Comparison of ENCODE assay signal across 7 mouse cellular contexts in genomic region chr15:63360402-63360801, GRCm38 (mm10).
DNase-seq lines count a peak whose midpoint lies in the region; ATAC-seq lines count a peak whose summit lies in the region.

No protein-coding gene starts in this region.

- H3K4me3 ChIP-seq in limb, embryonic 13.5 days, result no peak overlapping the region
- no peak overlapping the region for H3K4me3 ChIP-seq in limb, embryonic 10.5 days
- no peak overlapping the region for H3K4me3 ChIP-seq in stomach, embryonic 16.5 days (replicated peaks; ENCODE audit: low read length)
- H3K4me3 ChIP-seq in hindbrain, embryonic 14.5 days (replicated peaks; ENCODE audit: low read length), result no peak overlapping the region

- WGBS in limb, embryonic 13.5 days, result 37% methylated on average over 7 of the region's 7 CpGs
- WGBS in limb, embryonic 10.5 days, result 86% methylated on average over 7 of the region's 7 CpGs
- WGBS in stomach, embryonic 16.5 days, result 57% methylated on average over 7 of the region's 7 CpGs
- 81% methylated on average over 7 of the region's 7 CpGs for WGBS in hindbrain, embryonic 14.5 days

- H3K4me2 ChIP-seq in limb, embryonic 13.5 days (replicated peaks), result no peak overlapping the region
- no peak overlapping the region for H3K4me2 ChIP-seq in stomach, embryonic 16.5 days (ENCODE audit: low read depth, low read length)
- H3K4me2 ChIP-seq in hindbrain, embryonic 14.5 days (replicated peaks), result no peak overlapping the region

- DNase-seq in limb, embryonic 10.5 days (ENCODE audit: low spot score), result no peak
- peak; percentile 56 for DNase-seq in gastrocnemius, adult 18-20 months (ENCODE audit: low spot score)
- peak; percentile 5 to 9 for DNase-seq in layer of hippocampus, adult 8-10 months (ENCODE audit: low spot score in 2 of 2)
- no peak for DNase-seq in thymus, postnatal 14 days
- DNase-seq in hindbrain, embryonic 14.5 days (ENCODE audit: low spot score), result no peak

- no peaks in the 10 kb centered on the region for H3K27me3 ChIP-seq in limb, embryonic 13.5 days
- H3K27me3 ChIP-seq in limb, embryonic 10.5 days (ENCODE audit: low read depth, poor library complexity, severe bottlenecking), result no peaks in the 10 kb centered on the region
- no peaks in the 10 kb centered on the region for H3K27me3 ChIP-seq in stomach, embryonic 16.5 days (ENCODE audit: control insufficient read depth, insufficient read depth, low read length)
- H3K27me3 ChIP-seq in hindbrain, embryonic 14.5 days (ENCODE audit: control insufficient read depth, insufficient read depth, low read length), result no peaks in the 10 kb centered on the region

- no peaks in the 10 kb centered on the region for H3K9me3 ChIP-seq in limb, embryonic 13.5 days
- H3K9me3 ChIP-seq in limb, embryonic 10.5 days (replicated peaks), result no peaks in the 10 kb centered on the region
- H3K9me3 ChIP-seq in stomach, embryonic 16.5 days (replicated peaks; ENCODE audit: control insufficient read depth, low read length), result no peaks in the 10 kb centered on the region
- H3K9me3 ChIP-seq in hindbrain, embryonic 14.5 days (ENCODE audit: control insufficient read depth, low read length), result no peaks in the 10 kb centered on the region

- peak; percentile 85 for ATAC-seq in limb, embryonic 13.5 days (ENCODE audit: low FRiP score, low read depth)
- 0 out of 2 replicates have a peak, but pooled peaks have one; percentile 37 for ATAC-seq in stomach, embryonic 16.5 days (ENCODE audit: insufficient read depth, low FRiP score)
- no peak for ATAC-seq in hindbrain, embryonic 14.5 days (ENCODE audit: low FRiP score)

- H3K27ac ChIP-seq in limb, embryonic 13.5 days, result 0 out of 2 replicates have a peak overlapping the region, but pooled peaks have one; percentile 28
- H3K27ac ChIP-seq in limb, embryonic 10.5 days, result no peak overlapping the region
- H3K27ac ChIP-seq in stomach, embryonic 16.5 days (ENCODE audit: low read length), result no peak overlapping the region
- H3K27ac ChIP-seq in hindbrain, embryonic 14.5 days, result no peak overlapping the region

- H3K9ac ChIP-seq in limb, embryonic 13.5 days, result no peak overlapping the region
- H3K9ac ChIP-seq in stomach, embryonic 16.5 days (ENCODE audit: low read length), result no peak overlapping the region
- no peak overlapping the region for H3K9ac ChIP-seq in hindbrain, embryonic 14.5 days

- H3K4me1 ChIP-seq in limb, embryonic 13.5 days, result no peaks in the 10 kb centered on the region
- H3K4me1 ChIP-seq in limb, embryonic 10.5 days, result no peaks in the 10 kb centered on the region
- no peaks in the 10 kb centered on the region for H3K4me1 ChIP-seq in stomach, embryonic 16.5 days (ENCODE audit: control insufficient read depth, insufficient read depth, low read length)
- no peaks in the 10 kb centered on the region for H3K4me1 ChIP-seq in hindbrain, embryonic 14.5 days (replicated peaks; ENCODE audit: control insufficient read depth, insufficient read depth, low read length)

- no peaks in the 10 kb centered on the region for H3K36me3 ChIP-seq in limb, embryonic 13.5 days
- H3K36me3 ChIP-seq in limb, embryonic 10.5 days, result no peaks in the 10 kb centered on the region
- no peaks in the 10 kb centered on the region for H3K36me3 ChIP-seq in stomach, embryonic 16.5 days (ENCODE audit: control insufficient read depth, insufficient read depth, low read length)
- no peaks in the 10 kb centered on the region for H3K36me3 ChIP-seq in hindbrain, embryonic 14.5 days (replicated peaks; ENCODE audit: control insufficient read depth, insufficient read depth)

Comparison
In these comparisons a context has a peak if more than half of its experiments do, and no peak if none do; other contexts are left out.
1. DNase-seq: peak in gastrocnemius, adult 18-20 months (single experiment) and layer of hippocampus, adult 8-10 months (2 of 2); none in limb, embryonic 10.5 days (single experiment), thymus, postnatal 14 days (single experiment) and hindbrain, embryonic 14.5 days (single experiment).